Mouse (Mus musculus) hindbrain, postnatal 0 days (tissue): ENCODE measurements around the gene 2010005H15Rik. TPM values are rescaled to one million over a fixed set of nuclear protein-coding genes. Genes with fewer than 3 reads are reported as not detected.
"Not testable (repeated sequence)": the region's sequence is repeated elsewhere in the genome, so short reads cannot be mapped to it uniquely, and the experiment has no call there.

Experiments used
- ATAC-seq: fragments of 200-750 bp; cut with Nextera tagmentation; 2 replicates; pipeline ENCODE4 v1.8.0; 2017; ENCODE audit warnings: mild to moderate bottlenecking, moderate TSS enrichment, moderate library complexity
- DNase-seq: peaks from one replicate; pipeline ENCODE4 v3.0.0-alpha.2; 2015; ENCODE audit warnings: low spot score
- H3K27ac ChIP-seq: fragments of 300-500 bp; sonication (generic); 2 replicates; pipeline ENCODE4 v1.5.1; 2014; ENCODE audit warnings: mild to moderate bottlenecking
- H3K27me3 ChIP-seq: fragments of 300-500 bp; sonication (generic); 2 replicates; pipeline ENCODE4 v1.6.1; 2014; ENCODE audit warnings: low read length, mixed read lengths; ENCODE audit not compliant: insufficient read depth
- H3K36me3 ChIP-seq: fragments of 300-500 bp; sonication (generic); 2 replicates; pipeline ENCODE4 v1.6.1; 2014; ENCODE audit warnings: low read length, mixed read lengths; ENCODE audit not compliant: insufficient read depth
- H3K4me1 ChIP-seq: fragments of 300-500 bp; sonication (generic); 2 replicates; pipeline ENCODE4 v1.6.1; 2014; ENCODE audit warnings: antibody characterized with exemption, low read length, mixed read lengths; ENCODE audit not compliant: insufficient read depth
- H3K4me2 ChIP-seq: fragments of 300-500 bp; sonication (generic); 2 replicates; pipeline ENCODE4 v1.6.1; 2014; ENCODE audit warnings: low read depth, mild to moderate bottlenecking, low read length, moderate library complexity, mixed read lengths
- H3K4me3 ChIP-seq: fragments of 300-500 bp; sonication (generic); 2 replicates; pipeline ENCODE4 v1.5.1; 2014; ENCODE audit warnings: low read length
- H3K9ac ChIP-seq: fragments of 300-500 bp; sonication (generic); replicated peaks from 2 replicates; pipeline ENCODE4 v1.6.1; 2014; ENCODE audit warnings: mild to moderate bottlenecking, low read length, moderate library complexity, mixed read lengths
- H3K9me3 ChIP-seq: fragments of 300-500 bp; sonication (generic); 2 replicates; pipeline ENCODE4 v1.6.1; 2016; ENCODE audit warnings: low read length, mixed read lengths
- CTCF ChIP-seq: IDR thresholded peaks from 2 replicates; pipeline ENCODE4 v1.5.1; 2016; ENCODE audit warnings: antibody characterized with exemption, control low read depth, low read depth
- WGBS: fragments of 180-500 bp; shearing (Covaris S2); extraction: QIAGEN DNeasy Blood & Tissue Kit; methylation state at CpG from one replicate; pipeline ENCODE4 v1.1.7; 2014; 5-methylcytosine and 5-hydroxymethylcytosine counted together
- polyA plus RNA-seq: library from polyadenylated mRNA; unstranded; fragments of >200 nt; fragmentation: Nextera tagmentation; extraction: Ambion mirVana; gene quantifications from 2 replicates; pipeline ENCODE4 v1.2.1, GENCODE M21; 2015
- total RNA-seq: library from RNA; depleted of rRNA; stranded (reverse); fragments of >200 nt; gene quantifications from 2 replicates; pipeline ENCODE4 v1.2.3, GENCODE M21; 2014; rRNA removed

2010005H15Rik gene
- total RNA-seq (not detected in 2 replicates), polyA plus RNA-seq (0.68 and 0.83 TPM in 2 replicates)

GRCm38 (mm10) chr16:36221168-36221567 lies at the start of gene 2010005H15Rik:
Gene 2010005H15Rik (plus strand): TSS chr16:36221468.
- not testable (repeated sequence) for H3K36me3 ChIP-seq, H3K9me3 ChIP-seq, H3K4me3 ChIP-seq, H3K4me1 ChIP-seq, H3K27ac ChIP-seq, DNase-seq, H3K27me3 ChIP-seq, ATAC-seq, H3K9ac ChIP-seq, H3K4me2 ChIP-seq
- WGBS: 97% methylated on average over 6 of the region's 7 CpGs

- no peak for ATAC-seq
- Histone ChIP-seq H3K4me1 (no peaks in the 10 kb centered on the region), H3K4me3 (no peak overlapping the region), H3K27me3 (no peaks in the 10 kb centered on the region), H3K9ac (no peak overlapping the region), H3K9me3 (0 out of 2 replicates have a peak, but pooled peaks cover 2% of the 10 kb centered on the region), H3K27ac (no peak overlapping the region), H3K36me3 (no peaks in the 10 kb centered on the region), H3K4me2 (no peak overlapping the region)
- no peak for DNase-seq
- TF ChIP-seq CTCF: no peak
Measured at GRCm38 (mm10) chr16:36176108-36176507, 45.2 kb upstream of the 2010005H15Rik start.

- Histone ChIP-seq H3K36me3 (no peaks in the 10 kb centered on the region), H3K4me1 (no peaks in the 10 kb centered on the region), H3K9ac (no peak overlapping the region), H3K27ac (no peak overlapping the region), H3K4me3 (no peak overlapping the region), H3K4me2 (no peak overlapping the region), H3K27me3 (no peaks in the 10 kb centered on the region), H3K9me3 (0 out of 2 replicates have a peak, but pooled peaks cover under 1% of the 10 kb centered on the region)
- no peak for TF ChIP-seq CTCF
- 86% methylated on average over 2 of the region's 2 CpGs for WGBS
- ATAC-seq: no peak
- no peak for DNase-seq
Measured at GRCm38 (mm10) chr16:36179910-36180309, 41.4 kb upstream of the 2010005H15Rik start.

- H3K4me2 ChIP-seq, H3K4me3 ChIP-seq, H3K9ac ChIP-seq, H3K4me1 ChIP-seq, H3K27me3 ChIP-seq, H3K27ac ChIP-seq, DNase-seq, H3K9me3 ChIP-seq, H3K36me3 ChIP-seq, ATAC-seq: not testable (repeated sequence)
- WGBS: 86% methylated on average over 4 of the region's 4 CpGs
Measured at GRCm38 (mm10) chr16:36183912-36184311, 37.4 kb upstream of the 2010005H15Rik start, which contains the start of gene Gm5483. Gene Gm5483 (plus strand): TSS chr16:36184212.

- no peaks in the 10 kb centered on the region for H3K4me1 ChIP-seq
- H3K4me2 ChIP-seq: peak overlapping the region; percentile 31; the same call in 1 of the 2 replicates
- WGBS: 37% methylated on average over 19 of the region's 19 CpGs
- TF ChIP-seq CTCF: no peak
- H3K27ac ChIP-seq: no peak overlapping the region
- H3K9ac ChIP-seq: no peak overlapping the region
- no peak for ATAC-seq
- no peaks in the 10 kb centered on the region for H3K27me3 ChIP-seq
- no peak overlapping the region for H3K4me3 ChIP-seq
- no peaks in the 10 kb centered on the region for H3K36me3 ChIP-seq
- no peak for DNase-seq
- no peaks in the 10 kb centered on the region for H3K9me3 ChIP-seq
Measured at GRCm38 (mm10) chr16:36199226-36199625, 22.0 kb upstream of the 2010005H15Rik start.

- no peaks in the 10 kb centered on the region for H3K27me3 ChIP-seq
- no peak overlapping the region for H3K4me3 ChIP-seq
- no peak for TF ChIP-seq CTCF
- no peak overlapping the region for H3K4me2 ChIP-seq
- WGBS: 71% methylated on average over 5 of the region's 5 CpGs
- no peak for DNase-seq
- no peaks in the 10 kb centered on the region for H3K36me3 ChIP-seq
- H3K4me1 ChIP-seq: no peaks in the 10 kb centered on the region
- H3K9ac ChIP-seq: no peak overlapping the region
- H3K27ac ChIP-seq: no peak overlapping the region
- H3K9me3 ChIP-seq: no peaks in the 10 kb centered on the region
- ATAC-seq: no peak
Measured at GRCm38 (mm10) chr16:36203846-36204245, 17.4 kb upstream of the 2010005H15Rik start.

GRCm38 (mm10) chr16:36205684-36206083 lies 15.6 kb upstream of the 2010005H15Rik start:
- not testable (repeated sequence) for H3K36me3 ChIP-seq, H3K4me1 ChIP-seq, ATAC-seq, H3K9ac ChIP-seq, H3K4me2 ChIP-seq, H3K27ac ChIP-seq, H3K9me3 ChIP-seq, H3K27me3 ChIP-seq, H3K4me3 ChIP-seq, DNase-seq
- 37% methylated on average over 2 of the region's 2 CpGs for WGBS
